Mouse (Mus musculus) cerebellum, adult 9-10 months (tissue): ENCODE data around the gene Tmem136.

Experiments used
- DNase-seq: peaks from one replicate; pipeline ENCODE4 v3.0.0; 2022

Gene Tmem136

DNA sequence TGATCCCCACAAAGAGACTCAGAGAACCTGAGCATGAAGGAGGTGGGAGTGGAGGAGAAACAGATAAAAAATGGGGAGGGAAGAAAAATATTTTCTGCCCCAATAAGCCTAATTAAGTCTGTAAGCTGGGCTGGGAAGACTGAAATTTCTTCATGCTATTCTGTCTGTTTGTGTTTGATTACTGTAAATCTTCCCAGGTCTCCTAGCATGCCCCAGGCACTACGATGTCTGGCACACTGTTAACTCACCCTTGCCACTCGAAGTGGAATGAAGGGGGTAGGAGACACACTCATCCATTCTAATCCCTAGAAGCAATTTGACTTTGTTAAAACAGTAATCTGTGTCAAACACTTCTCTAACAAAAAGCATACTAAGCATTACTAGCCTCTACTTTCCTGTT is 44.6 kb downstream of the Tmem136 start:
- DNase-seq: no peak

DNA sequence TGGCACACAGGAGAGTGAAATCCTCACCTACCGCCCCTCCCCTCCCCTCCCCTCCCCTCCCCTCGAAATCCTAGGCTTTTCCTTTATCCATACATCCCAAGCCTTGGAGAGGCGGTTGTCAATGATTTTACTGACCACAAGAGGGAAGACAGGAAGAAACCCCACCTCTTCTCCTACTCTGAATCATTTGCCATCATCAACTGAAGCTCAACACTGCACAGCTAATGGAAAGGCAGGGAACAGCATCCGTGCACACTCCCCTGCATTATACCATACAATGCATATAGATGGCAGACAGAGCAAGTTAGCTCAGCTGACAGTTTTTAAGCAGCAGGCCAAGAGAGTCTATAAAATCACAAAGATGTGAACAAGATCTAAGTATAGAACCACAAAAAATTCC is 45.2 kb downstream of the Tmem136 start:
- no peak for DNase-seq

DNA sequence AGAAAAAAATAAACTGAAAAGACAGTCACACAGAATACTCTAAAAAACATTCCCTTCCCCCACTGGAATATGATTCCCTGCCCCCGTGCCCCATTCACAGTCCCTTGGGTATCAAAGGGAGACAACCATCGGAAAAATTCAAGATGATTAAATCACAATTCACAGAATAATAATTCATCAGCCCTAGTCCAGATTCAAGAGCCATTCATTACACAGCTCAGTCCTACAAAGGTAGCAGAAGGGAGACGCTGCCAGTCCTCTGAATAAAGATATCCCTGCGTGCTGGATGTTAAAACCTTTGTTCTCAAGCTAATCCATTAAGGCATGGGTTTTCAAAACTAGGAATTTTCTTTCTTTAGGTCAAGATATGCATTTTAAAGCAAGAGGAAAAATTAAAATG is 45.8 kb downstream of the Tmem136 start:
- no peak for DNase-seq

DNA sequence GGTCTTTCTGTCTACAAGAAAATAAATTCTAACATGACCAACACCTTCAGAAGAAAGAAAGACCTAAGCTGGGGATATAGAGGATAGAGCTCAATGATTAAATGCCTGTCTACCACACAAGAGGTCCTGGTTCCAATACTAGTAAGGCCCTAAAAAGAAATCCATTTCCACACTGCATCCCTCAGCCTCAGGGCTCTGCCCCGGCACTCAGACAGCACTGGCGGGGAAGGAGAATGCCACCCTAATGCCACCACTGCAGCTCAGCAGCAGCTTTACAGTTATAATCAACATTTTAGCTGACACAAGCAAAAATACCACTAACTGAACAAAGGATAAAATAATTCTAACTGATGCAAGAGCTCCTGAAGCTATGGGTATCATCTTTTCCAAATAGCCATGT is 46.2 kb downstream of the Tmem136 start:
- no peak for DNase-seq

DNA sequence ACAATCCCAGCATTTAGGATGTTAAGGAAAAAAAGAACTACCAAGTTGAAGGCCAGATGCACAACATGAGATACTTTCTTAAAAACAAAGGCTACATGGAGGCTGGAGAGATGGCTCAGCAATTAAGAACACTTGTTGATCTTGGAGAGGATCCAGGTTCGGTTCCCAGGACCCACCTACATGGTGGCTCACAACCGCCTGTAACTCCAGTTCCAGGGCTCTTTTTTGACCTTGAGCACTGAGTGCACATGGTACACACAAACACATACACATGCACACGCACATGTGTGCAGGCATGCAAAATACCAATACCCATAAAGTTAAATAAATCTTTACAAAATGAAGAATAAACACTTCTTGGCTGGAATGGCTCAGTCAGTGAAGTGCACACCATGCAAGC is 48.5 kb downstream of the Tmem136 start:
- DNase-seq: no peak

DNA sequence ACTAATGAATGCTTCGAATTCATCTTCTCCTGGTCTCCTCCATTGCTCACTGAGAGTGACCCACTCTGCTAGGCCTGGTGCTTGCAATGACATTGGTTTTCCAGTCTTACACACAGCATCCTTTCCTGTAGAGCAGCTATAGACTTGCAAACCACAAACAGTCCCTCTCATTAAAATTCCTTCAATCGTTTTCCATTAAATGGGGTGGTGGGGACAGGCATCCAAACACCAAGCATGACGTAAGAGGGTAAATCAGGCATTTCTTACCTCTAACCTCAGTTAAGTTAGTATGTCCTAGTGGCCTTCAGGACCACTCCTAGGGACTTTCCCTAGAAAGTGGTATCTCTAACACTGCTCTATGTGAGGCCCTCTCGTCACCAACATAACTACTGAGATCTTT is 51.1 kb downstream of the Tmem136 start:
- DNase-seq: no peak

DNA sequence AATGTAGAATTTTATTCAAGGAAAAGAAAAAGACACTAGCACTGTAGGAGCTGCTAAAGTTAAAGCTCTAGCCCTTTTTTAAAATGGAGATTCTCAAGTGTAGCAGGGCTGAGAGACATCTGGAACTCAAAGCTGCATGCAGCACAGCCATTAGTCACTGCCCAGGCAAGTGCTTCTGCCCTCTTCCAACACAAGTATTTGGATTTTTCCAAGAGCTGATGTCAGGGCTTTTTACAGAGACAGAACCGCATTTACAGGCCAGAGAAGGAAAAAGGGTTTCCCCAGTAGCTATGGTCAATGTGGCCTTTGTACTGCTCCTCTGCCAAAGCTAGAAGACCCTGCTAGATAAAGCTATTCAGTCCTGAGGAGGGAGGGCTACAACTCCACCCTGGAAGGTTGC is 54.8 kb downstream of the Tmem136 start:
- no peak for DNase-seq
